Mouse (Mus musculus): ENCODE measurements around the gene Glt1d1. TPM values are rescaled to one million over a fixed set of nuclear protein-coding genes. Genes with fewer than 3 reads are reported as not detected.
"Not testable (repeated sequence)": the region's sequence is repeated elsewhere in the genome, so short reads cannot be mapped to it uniquely, and the experiment has no call there.

Gene Glt1d1
- total RNA-seq, 1 experiment from 2014 or later: 0.35 TPM

GRCm38 (mm10) chr5:127688568-127689170 lies 56.6 kb downstream of the Glt1d1 start:
- ATAC-seq (ENCODE audit: extremely low read depth, insufficient number of reproducible peaks, low FRiP score, poor library complexity, severe bottlenecking): no peak

DNA sequence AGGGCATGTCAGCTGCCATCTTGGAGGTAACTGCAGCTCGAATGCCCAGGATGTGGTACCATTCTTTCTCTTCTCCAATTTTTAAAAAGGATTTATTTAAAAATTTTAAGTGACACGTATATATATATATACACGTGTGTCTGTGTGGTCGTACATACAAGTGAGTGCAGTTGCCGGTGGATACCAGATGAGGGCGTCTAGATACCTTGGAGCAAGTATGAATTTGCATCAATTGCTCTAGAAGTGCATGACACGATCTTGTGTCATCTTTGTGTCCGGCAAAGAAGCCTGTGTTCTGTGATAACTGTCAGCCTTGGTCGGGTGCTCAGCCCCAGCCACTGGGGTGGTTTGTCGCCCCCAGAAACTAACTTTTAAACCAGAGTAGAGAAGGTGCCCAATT lies 59.0 kb downstream of the Glt1d1 start:
- no peak for ATAC-seq (ENCODE audit: extremely low read depth, insufficient number of reproducible peaks, low FRiP score, poor library complexity, severe bottlenecking)

- no peak for ATAC-seq (ENCODE audit: extremely low read depth, insufficient number of reproducible peaks, low FRiP score, poor library complexity, severe bottlenecking)
These were observed 59.5 kb downstream of the Glt1d1 start for GRCm38 (mm10) chr5:127691581-127691980.

DNA sequence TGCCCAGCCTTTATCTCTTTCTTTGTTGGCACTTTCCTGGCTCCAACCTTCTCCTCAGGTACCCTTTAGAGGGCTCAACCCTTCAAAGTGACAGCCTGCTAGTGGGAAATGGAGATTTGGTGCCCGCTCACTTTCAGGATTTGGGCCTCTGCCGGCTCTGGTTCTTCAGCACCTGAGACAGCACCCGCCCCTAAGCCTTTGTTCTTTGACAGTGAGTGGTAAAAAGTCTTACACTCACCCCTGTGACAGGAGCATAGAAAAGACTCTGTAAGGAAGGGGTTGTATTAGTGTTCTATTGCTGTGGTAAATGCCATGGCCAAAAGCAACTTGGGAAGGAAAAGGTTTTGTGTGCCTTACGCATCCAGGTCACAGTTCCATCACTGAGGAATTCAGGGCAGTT lies 63.8 kb downstream of the Glt1d1 start:
- no peak for ATAC-seq (ENCODE audit: extremely low read depth, insufficient number of reproducible peaks, low FRiP score, poor library complexity, severe bottlenecking)

GRCm38 (mm10) chr5:127696602-127697001 lies 64.5 kb downstream of the Glt1d1 start:
- ATAC-seq (ENCODE audit: extremely low read depth, insufficient number of reproducible peaks, low FRiP score, poor library complexity, severe bottlenecking): no peak

DNA sequence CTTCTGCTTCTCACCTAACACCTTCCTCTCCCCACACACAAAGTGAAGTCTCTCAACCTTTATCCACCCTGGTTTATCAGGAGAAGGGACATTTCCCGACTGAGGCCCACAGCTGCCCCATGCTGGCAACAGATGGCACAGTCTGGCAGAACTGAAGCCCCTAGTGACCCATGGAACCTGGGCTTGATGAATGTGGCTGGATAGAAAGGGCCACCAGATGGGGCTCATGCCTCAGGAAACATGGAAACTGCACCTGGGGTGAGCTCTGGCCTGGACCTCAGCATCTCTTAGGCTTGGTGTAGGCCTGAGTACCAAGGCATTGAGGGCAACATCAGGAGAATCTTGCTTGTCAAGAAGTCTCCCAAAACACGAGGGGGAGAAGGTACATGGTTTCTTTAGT lies 66.5 kb downstream of the Glt1d1 start:
- ATAC-seq (ENCODE audit: extremely low read depth, insufficient number of reproducible peaks, low FRiP score, poor library complexity, severe bottlenecking): no peak

DNA sequence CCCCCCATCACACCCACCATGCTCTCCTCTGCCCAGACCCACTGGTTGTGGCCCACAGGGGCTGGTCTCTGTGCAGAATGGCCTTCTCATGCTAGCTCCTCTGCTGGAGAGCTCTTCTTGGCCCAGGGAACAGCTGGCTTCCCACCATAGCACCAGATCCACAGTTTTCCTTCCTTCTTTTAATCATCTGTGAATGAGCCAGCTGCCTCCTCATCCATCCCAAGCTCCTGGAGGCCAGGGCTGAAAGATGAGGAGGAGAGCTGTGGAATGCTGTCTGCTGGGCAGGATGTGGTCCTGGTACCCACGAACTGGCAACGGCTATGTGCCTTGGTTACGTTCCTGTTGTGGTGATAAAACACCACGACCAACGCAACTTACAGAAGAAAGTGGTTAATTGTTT lies 67.6 kb downstream of the Glt1d1 start:
- no peak for ATAC-seq (ENCODE audit: extremely low read depth, insufficient number of reproducible peaks, low FRiP score, poor library complexity, severe bottlenecking)

GRCm38 (mm10) chr5:127700156-127700555 lies 68.1 kb downstream of the Glt1d1 start:
- ATAC-seq (ENCODE audit: extremely low read depth, insufficient number of reproducible peaks, low FRiP score, poor library complexity, severe bottlenecking): no peak

GRCm38 (mm10) chr5:127703609-127704180 lies 71.6 kb downstream of the Glt1d1 start:
- no peak for ATAC-seq (ENCODE audit: extremely low read depth, insufficient number of reproducible peaks, low FRiP score, poor library complexity, severe bottlenecking)

GRCm38 (mm10) chr5:127705225-127705624 lies 73.2 kb downstream of the Glt1d1 start:
- ATAC-seq (ENCODE audit: extremely low read depth, insufficient number of reproducible peaks, low FRiP score, poor library complexity, severe bottlenecking): no peak

GRCm38 (mm10) chr5:127705976-127706375 lies 73.9 kb downstream of the Glt1d1 start:
- no peak for ATAC-seq (ENCODE audit: extremely low read depth, insufficient number of reproducible peaks, low FRiP score, poor library complexity, severe bottlenecking)

DNA sequence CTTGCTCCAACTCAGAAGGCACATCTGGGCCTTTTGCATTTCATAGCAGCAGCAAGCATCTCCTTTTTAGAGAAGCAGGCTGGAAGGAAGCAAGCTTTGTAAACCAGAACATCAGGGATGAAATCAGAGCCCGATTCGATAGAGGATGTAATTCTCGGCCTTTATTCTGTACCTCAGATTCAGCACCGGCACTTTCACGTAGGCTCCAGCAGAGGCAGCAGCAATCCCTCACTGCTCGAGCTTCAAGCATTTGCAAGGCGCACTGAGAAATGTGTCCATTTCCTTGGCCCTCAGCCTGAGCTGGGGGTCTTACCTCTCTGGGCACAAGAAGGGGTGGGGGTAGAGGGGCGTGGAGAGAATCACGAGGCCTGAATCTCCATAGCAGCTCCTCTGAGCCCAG lies 76.1 kb downstream of the Glt1d1 start:
- no peak for ATAC-seq (ENCODE audit: extremely low read depth, insufficient number of reproducible peaks, low FRiP score, poor library complexity, severe bottlenecking)

GRCm38 (mm10) chr5:127714783-127715704 lies 83.0 kb downstream of the Glt1d1 start:
- ATAC-seq (ENCODE audit: extremely low read depth, insufficient number of reproducible peaks, low FRiP score, poor library complexity, severe bottlenecking): no peak

DNA sequence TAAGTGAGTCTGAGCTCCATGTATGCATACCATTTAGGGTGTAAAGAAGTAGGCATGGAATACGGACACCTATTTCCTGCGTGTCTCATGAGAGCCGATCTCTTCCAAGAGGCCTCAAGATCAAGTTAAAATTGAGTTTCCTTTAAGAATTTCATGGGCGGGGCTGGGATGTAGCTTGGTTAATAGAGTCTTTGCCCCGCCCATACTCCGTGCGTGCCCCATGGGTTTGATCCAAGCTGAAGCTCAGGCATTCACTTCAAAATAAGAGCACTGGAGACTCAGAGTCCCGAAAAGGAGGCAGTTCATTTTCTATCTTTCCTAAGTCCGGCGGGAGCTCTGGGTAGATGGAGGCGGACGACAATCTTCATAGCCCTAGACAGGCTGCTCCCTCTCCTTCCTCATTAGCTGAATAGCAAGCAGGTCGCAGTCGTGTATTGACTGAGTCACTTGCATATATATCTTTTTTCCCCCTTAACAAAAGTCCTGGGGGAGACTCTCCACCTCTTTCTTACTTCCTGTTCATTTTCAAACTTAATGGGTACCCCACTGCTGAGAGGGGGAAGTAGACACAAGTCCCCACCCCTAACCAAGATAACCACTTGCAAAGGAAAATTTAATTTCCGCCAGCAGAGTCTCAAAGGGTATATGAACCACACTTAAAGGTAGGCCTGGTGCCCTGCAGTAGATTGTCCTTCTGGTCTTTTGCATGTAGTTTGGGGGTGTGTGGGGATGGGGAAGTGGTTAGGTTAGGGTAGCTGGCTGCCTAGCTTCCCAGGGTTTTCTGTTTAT lies 88.7 kb downstream of the Glt1d1 start:
- no peak for ATAC-seq (ENCODE audit: extremely low read depth, insufficient number of reproducible peaks, low FRiP score, poor library complexity, severe bottlenecking)

DNA sequence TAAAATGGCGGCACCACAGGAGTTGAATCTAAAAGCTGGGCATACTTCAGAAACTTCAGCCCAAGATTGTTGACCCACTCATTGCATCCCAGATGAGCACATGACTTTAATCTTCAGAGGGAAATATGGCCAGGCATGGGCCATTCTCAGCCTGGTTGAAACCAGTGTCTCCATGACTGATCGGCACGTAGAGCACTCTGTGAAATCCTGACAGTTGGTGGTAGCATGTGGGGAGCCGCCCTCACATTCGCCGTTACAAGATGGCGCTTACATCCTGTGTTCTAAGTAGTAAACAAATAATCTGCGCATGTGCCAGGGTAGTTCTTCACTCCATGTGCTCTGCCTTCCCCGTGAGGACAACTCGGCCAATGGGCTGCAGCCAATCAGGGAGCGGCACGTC lies 90.1 kb downstream of the Glt1d1 start:
- not testable (repeated sequence) for ATAC-seq (ENCODE audit: extremely low read depth, insufficient number of reproducible peaks, low FRiP score, poor library complexity, severe bottlenecking)

- no peak for ATAC-seq (ENCODE audit: extremely low read depth, insufficient number of reproducible peaks, low FRiP score, poor library complexity, severe bottlenecking)
These were observed 98.3 kb downstream of the Glt1d1 start for GRCm38 (mm10) chr5:127730351-127730750.

DNA sequence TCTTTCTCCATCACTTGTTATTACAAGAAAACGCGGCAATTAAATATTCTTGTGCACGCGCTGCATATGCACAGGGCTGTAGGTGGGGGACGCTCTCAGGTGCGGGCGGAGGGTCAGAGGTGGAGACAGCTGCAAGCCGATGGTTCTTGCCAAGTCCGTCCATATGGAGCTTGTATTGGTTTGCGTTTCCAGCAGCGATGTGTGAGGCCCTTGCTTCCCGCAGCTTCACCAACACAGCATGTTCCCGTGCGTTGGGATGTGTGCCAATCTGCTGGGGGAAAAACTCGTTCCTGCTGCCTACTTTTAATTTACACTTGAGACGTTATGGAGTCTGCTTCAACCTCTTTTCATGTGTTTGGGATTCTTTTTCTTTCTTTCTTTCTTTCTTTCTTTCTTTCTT lies 109.3 kb downstream of the Glt1d1 start:
- no peak for ATAC-seq (ENCODE audit: extremely low read depth, insufficient number of reproducible peaks, low FRiP score, poor library complexity, severe bottlenecking)

DNA sequence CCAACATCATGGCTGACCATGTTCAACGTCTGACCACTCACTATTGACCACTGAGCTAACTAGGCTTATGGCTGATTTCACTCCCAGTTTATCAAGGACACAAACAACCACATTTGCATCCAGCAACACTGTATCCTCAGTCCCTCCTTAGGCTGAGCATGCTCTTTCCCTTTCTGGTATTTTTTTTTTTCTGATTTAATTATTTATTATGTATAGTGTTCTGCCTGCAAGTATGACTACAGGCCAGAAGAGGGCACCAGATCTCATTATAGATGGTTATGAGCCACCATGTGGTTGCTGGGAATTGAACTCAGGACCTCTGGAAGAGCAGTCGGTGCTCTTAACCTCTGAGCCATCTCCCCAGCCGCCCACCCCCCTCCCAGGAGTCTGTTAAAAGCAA lies 117.5 kb downstream of the Glt1d1 start:
- ATAC-seq (ENCODE audit: extremely low read depth, insufficient number of reproducible peaks, low FRiP score, poor library complexity, severe bottlenecking): not testable (repeated sequence)

DNA sequence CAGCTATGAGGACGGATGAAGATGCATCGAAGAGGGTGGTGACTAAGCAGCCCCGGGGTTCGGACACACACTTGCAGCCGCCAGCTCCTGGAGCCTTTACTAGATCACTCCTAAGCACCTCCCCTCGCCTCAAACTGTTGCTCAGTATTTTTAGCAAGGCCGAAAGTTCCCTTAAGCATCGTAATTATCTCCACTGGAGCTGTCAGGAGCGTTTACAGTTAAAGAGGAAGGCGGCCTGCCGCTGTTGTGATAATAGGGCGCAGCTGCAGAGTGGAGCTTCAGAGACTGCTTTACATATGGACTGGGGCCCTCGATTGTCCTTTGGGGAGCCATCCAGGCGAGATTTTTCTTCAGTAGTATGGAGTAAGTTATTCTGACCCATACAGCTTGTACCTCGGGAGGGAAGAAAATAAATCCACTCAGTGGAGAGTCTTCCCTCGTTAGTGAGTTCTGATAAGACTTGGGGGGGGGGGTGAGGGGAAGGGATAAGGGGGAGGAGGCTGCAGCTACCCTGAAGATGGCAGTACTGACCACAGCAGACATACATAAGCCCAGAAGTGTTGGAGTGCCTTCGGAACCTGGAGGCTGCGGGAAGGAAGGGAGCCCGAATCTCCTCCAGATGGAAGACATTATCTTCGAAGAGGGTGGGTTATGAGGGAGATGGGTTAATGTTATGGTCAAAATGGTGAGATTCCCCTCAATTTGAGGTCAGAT lies 119.4 kb downstream of the Glt1d1 start:
- no peak for ATAC-seq (ENCODE audit: extremely low read depth, insufficient number of reproducible peaks, low FRiP score, poor library complexity, severe bottlenecking)

Measured in neutrophil, adult 5-6 weeks (primary cell).